Mouse (Mus musculus): ENCODE data around the gene Gm48552.
A peak's percentile ranks its signal among the peaks of the same experiment; 100 is the strongest.

Gm48552 gene

GRCm38 (mm10) chr10:81362336-81362949, 26.4 kb upstream of the Gm48552 start:
- no peak for DNase-seq

GRCm38 (mm10) chr10:81363436-81364346, 25.1 kb upstream of the Gm48552 start:
- DNase-seq, result no peak

GRCm38 (mm10) chr10:81364666-81365065, 24.1 kb upstream of the Gm48552 start:
- no peak for DNase-seq

DNA sequence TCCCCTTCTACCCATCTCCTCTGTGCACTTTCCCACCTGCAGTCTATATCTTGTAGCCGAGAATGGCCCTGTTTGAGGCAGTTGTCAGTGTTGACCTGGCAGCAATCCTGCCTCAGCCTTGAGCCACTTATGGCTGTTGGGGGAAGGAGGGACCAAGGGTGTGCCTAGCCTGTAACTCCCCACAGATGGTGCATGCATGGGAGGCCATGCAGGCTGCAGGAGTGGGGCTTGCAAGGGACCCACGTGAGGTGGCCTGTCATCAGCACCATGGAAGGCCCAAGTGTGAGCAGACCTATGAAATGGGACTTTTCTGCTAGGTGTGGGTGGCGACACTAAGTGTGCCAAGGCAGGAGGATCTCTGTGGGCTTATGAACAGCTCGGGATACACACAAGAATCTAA, 23.7 kb upstream of the Gm48552 start:
- peak; percentile 63 for DNase-seq

DNA sequence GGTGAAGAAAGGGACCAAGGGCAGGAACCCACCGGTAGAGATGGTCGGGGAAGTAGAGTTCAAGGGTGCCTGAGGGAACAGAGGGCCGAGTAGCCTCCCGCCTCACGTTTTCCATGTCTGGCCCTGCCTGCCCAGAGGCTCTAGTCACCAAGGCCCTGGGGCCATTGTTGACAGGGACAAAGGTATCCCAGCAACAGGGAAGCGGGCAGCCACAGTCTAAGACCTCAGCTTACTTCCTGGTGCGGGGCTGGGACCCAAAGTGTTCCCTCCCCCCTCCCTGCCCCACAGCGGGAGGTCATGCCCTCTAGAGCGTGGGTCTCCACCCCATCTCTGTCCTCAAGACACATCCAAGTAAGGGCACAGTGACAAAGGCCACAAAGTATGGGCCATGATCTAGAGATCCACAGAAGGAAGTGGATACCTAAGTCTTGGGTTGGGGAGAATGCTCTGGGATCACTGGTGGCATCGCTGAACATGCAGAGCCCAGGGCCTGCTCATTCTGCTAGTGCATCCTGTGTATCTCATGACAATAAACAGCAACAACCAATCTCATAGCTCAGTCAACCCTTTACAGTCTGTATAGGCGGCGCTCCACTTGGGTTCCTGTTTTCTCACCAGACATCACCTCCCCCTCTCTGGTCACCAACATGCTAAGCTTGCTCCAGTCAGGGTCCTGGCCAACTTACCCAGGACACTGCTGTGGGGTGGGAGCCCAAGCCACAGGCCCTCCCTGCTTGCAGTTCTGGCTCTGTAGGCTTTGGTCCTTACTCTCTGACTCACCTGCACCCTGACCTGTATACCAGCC, 22.9 kb upstream of the Gm48552 start, which contains the start of gene 4930404N11Rik:
TSS of gene 4930404N11Rik (minus strand) at position 145 of the 805 bp plus-strand sequence.
- no peak for DNase-seq

DNA sequence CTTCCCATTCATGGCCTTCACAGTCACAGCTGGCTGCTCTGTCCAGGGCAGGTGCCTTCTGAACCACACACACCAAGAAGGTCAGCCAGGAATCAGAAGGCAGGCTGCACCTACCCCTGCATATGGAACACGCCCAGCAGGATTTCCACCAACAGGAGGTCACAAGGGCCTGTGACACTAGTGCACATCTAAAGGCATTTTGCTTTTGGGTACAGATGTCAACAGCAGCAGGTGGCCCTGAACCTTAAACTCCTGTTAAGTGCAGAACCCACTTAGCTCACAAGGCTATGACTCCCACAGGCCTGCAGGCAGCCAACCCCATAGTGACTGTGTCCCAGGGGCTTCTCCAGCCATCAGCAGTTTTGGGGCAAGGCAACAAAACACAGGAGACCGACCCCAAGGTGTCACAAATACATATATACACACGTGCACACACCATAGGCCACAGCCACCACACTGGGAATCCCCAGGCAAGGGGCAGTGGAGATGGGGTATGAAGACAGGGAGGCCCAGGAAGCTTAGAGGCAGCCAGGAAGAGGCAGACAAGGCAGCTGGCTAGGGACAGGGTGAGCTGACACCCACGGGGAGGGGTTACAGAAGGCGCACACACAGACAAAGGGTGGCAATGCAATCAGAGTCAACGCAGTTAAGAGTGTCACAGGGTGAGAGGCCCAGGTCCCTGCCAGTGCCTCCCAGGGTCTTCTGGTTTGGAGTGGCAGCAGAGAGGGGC, 22.2 kb upstream of the Gm48552 start:
- no peak for DNase-seq

- no peak for DNase-seq
Observed at GRCm38 (mm10) chr10:81367207-81367495, 21.7 kb upstream of the Gm48552 start.

DNA sequence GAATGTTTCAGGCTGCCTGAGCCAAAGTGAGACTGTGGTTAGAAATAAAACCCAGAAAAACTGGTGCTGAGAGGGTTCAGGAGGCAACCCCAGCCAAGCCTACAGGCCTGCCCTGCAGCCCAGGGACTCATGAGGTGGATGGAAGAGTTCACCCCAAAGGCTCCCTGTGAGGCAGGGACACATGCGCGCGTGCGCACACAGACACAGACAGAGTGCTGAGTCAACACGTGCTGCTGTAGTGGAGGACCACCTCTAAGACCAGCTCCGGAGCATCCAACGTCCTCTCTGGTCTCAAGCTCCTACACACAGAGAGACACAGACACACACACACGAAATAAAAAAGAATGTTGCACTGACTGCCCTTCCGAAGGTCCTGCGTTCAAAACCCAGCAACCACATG, 13.5 kb upstream of the Gm48552 start:
- DNase-seq, result no peak

DNA sequence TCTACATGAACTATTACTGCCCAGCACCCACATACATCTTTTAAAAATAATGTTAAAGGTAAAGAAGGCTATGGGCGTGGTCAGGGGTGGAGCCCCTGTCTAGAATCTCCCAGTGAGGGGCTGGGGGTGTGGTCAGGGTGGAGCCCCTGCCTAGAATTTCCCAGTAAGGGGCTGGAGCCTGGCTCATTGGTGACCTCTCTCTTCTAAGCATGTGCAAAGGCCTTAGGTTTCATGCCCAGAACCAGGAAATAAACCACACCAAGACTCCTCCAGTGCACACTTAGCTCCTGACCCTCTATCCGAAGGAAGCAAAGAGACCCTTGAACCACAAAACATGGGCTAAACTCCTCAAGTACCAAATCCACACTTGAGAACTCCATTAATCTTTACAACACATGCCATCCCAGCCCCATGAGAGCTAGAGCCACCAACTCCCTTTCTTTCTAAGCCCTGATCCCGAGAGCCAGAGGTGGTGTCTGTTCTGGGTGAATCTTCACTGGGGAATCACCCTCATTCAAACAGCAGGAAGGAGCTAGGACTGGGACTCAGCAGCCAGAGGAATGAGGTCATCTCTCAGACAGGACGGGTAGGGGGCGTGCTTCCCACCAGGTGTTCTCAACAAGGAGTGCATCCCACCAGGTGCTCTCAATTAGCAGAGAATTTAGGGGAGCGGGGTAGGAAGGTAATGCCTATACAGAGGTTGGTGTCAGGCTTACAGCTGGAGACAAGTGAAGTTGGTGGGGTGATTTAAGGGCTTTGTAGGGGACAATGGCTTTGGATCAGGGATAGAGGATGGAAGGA, 12.0 kb upstream of the Gm48552 start:
- no peak for DNase-seq

- no peak for DNase-seq
Observed at GRCm38 (mm10) chr10:81377362-81377664, 11.5 kb upstream of the Gm48552 start.

DNA sequence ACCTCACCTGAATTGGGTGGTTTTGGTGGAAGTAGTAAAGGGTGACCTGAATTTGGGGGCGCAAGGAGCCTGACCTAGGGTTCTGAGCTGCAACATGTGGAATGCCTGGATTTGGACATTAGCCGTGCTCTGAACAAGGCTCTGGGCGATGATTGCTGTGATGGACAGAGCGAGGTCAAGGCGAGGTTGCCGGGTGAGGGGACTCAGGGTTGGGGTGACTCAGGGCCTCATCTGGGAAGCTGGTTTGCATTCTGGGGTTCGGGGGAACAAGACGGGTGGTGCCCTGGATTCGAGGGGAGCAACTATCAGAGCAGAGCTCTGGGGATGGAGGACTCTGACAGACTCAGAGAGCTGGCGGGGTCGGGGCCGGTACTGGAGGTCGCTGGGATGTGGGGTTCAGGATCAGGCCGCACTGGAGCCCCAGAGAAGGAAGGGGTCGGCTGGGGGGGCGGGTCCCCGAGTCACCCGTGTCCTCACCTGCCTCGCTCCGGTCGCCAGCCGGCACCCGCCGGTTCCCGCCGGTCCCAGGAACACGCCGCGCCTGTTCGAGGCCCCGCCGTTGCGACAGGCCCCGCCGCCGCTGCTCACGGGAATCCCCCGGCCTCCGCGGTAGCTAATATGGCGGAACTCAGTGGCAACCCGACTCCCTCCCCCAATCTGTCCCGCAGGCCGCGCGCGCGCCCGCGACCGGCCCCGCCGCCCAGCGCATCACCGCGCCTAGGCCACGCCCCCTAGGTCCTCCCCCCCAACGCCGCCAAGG, 10.8 kb upstream of the Gm48552 start, which contains the start of gene Fzr1:
TSS of gene Fzr1 (minus strand) at position 724 of the 760 bp plus-strand sequence.
- DNase-seq, result no peak

- peak; percentile 100 for DNase-seq
Observed at GRCm38 (mm10) chr10:81378553-81379182, 10.1 kb upstream of the Gm48552 start.

- no peak for DNase-seq
Observed at GRCm38 (mm10) chr10:81379183-81379553, 9.6 kb upstream of the Gm48552 start.

DNA sequence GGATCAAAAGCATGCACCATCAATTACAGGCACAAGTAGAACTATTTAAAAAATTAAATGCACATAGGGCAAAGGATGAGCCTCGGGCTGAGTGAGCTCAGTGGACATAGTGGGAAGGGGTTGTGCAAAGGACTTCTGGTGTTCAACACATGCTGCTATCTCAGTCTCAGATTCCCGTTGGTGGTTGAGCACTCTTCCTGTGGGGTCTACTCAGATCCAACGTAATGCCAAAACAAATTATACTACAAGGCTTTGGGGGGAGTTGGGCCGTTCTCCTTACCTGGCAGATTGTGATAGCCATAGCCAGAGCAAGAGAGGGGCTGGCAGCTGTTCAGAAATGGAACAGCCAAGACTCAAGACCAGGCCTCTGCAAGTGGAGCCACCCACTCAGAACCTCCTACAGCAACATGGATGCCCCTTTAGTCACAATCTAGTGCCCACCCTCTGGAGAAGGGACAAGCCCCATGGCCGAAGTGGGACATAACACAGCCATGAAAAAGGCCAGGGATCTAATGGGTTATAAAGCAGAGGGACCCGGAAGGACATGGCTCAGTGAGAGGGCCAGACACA, 8.9 kb upstream of the Gm48552 start:
- DNase-seq, result no peak

DNA sequence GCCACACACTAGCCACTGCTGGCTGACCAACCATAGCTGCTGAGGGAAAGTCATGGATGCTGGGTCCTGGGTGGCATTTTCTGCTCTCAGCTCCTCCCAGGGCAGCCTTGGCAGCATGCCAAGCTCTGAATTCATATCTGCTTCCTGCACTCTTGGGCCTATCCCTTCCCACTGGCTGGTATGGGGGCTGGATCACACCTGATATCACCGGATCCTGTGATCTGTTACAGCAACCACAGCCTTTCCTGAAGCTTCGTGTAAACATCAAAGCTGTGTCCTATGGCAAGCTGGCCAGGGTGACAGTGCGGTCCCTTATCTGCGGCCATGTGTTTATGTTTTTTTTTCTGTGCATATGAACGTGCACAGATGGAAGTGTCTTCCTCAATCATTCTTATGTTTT, 6.8 kb upstream of the Gm48552 start:
- no peak for DNase-seq

DNA sequence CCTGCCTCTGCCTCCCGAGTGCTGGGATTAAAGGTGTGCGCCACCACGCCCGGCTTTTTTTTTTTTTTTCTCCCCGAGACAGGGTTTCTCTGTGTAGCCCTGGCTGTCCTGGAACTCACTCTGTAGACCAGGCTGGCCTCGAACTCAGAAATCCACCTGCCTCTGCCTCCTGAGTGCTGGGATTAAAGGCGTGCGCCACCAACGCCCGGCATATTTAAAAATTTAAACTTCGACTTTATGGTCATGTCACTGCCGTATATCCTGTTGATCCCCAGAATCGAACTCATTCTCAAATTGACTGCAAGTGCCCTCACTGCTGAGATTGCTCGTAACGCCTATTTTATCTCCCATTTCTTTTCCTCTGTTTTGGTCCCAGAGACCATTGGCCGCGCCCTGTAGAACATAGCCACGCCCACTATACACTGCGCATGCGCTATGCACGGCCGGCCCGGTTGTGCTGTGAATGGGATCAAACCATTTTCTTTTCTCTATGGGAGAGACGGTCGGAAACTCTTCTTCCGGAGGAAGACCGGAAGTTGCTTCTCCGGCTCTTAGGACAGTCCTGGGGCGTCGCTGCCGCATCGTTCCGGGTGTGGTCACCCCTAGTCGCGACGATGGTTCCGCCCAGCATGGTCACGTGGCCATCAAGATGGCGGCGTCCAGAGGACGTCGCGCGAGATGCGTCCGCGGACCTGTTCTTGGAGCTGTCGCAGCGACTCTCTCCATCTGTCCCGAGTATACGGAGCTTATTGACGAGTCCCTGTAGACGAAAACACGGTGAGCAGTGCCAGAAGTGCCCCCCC, 4.8 kb upstream of the Gm48552 start, which contains the start of the genes Dohh and Gm48551:
TSS of gene Dohh (plus strand) at position 627 of the 803 bp plus-strand sequence.
TSS of gene Gm48551 (plus strand) at position 665 of the 803 bp plus-strand sequence.
- peak; percentile 98 for DNase-seq

GRCm38 (mm10) chr10:81384605-81384982, 4.2 kb upstream of the Gm48552 start:
- no peak for DNase-seq

- no peak for DNase-seq
Observed at GRCm38 (mm10) chr10:81385603-81386306, 3.0 kb upstream of the Gm48552 start.

DNA sequence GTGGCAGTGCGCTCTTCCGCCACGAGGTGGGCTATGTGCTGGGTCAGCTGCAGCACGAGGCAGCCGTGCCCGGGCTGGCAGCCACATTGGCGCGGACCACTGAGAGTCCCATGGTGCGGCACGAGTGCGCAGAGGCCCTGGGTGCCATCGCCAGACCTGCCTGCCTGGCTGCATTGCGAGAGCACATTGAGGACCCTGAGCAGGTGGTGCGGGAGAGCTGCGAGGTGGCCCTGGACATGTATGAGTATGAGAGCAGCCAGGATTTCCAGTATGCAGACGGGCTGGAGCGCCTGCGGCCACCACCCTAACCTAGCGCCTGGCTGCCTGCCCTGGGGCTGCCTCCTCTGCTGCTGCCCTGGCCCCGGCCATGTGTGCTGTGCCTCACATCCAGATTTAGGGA, 1.1 kb upstream of the Gm48552 start:
- DNase-seq, result no peak
